Mouse (Mus musculus): ENCODE data around the gene Pls3.

DNA sequence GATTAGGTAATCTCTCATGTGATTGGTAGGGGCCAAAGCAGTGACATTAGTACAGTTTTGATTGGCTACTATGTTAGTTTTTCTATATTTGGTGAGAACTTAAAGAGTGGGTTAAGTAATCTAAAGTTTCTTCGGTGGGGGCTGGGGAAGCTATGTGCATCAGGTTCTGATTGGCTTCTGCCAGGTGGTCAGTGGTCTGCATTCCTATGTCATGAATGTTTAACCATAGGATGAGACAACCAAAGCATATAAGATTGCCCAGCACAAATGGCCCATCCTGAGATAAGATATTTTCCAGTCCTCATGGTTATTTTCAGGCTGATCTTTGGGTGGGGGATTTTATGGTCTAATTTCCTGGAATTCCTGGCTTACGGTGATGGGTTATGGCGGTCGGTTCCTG lies 95.2 kb downstream of the Pls3 start:
- no peak for TF ChIP-seq CTCF (IDR thresholded peaks at IDR 0.05; ENCODE audit: low read depth, low read length)
- TF ChIP-seq POLR2A (IDR thresholded peaks at IDR 0.05; ENCODE audit: insufficient read depth, low read length) = no peak
